Mouse (Mus musculus) embryo, embryonic 11.5 days (tissue): ENCODE measurements around the gene Pih1h3b.

ENCODE experiments used
- DNase-seq: peaks from one replicate; pipeline ENCODE4 v3.0.0-alpha.2; 2012; ENCODE audit warnings: low read depth, low spot score

The Pih1h3b gene

GRCm38 (mm10) chrX:140062135-140062975 lies at the start of gene Pih1h3b, which contains the start of gene Nup62cl:
TSS of gene Pih1h3b (plus strand) at chrX:140062879.
TSS of gene Nup62cl (minus strand) at chrX:140062712.
- DNase-seq, result peak; percentile 14

- DNase-seq, result no peak
Measured at GRCm38 (mm10) chrX:140060886-140061874, 1.5 kb upstream of the Pih1h3b start.

DNA sequence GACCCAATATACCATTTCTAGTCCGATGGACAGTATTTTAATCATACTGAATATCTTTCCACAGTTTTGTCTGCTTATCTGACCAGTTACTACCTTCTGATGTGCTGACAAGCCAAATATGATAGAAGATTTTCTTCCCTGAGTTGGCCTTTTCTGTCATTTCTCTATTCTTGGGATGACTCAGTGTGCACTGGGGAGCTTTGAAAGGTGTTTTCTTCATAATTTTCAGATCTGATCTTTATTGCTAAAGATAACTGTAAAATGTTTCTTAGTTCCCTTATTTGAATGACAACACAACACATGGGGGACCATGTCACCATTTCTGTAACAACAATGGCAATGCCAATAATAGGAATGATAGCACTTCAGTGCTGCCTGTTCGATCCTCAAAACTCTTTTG lies 19.9 kb downstream of the Pih1h3b start:
- no peak for DNase-seq

GRCm38 (mm10) chrX:140094066-140094465 lies 31.4 kb downstream of the Pih1h3b start:
- DNase-seq, result no peak
